8 mouse cellular contexts compared by ENCODE assay signal in genomic region chr19:25505360-25506196, GRCm38 (mm10). TPM values are rescaled to one million over a fixed set of nuclear protein-coding genes. Genes with fewer than 3 reads are reported as not detected.
A peak's percentile ranks its signal among the peaks of the same experiment; 100 is the strongest.
DNase-seq lines count a peak whose midpoint lies in the region; ATAC-seq lines count a peak whose summit lies in the region.

Dmrt1 (plus strand) TSS chr19:25505618.

- H3K4me2 ChIP-seq in heart, embryonic 14.5 days (ENCODE audit: low read length): peak within 1 kb of the TSS; percentile 67
- H3K4me2 ChIP-seq in hindbrain, embryonic 12.5 days (replicated peaks): peak within 1 kb of the TSS; percentile 37
- peak within 1 kb of the TSS; percentile 39 for H3K4me2 ChIP-seq in midbrain, embryonic 11.5 days

- intact Hi-C loops in heart, postnatal 25 days (cut with DNase I): no loop called here

- peaks cover 5 to 15% of the 10 kb centered on the region in 2 experiments; a peak in 2 of 4 replicates for H3K4me1 ChIP-seq in heart, embryonic 14.5 days (ENCODE audit: control insufficient read depth in 2 of 2, insufficient read depth in 2 of 2, low read length in 2 of 2)
- peaks cover 15% of the 10 kb centered on the region for H3K4me1 ChIP-seq in hindbrain, embryonic 12.5 days
- peaks cover 9% of the 10 kb centered on the region; the same call in 1 of the 2 replicates for H3K4me1 ChIP-seq in midbrain, embryonic 11.5 days (ENCODE audit: control insufficient read depth, insufficient read depth, low read length)

- H3K36me3 ChIP-seq in heart, embryonic 14.5 days (ENCODE audit: control insufficient read depth, insufficient read depth, low read length): no peaks in the 10 kb centered on the region
- no peaks in the 10 kb centered on the region for H3K36me3 ChIP-seq in hindbrain, embryonic 12.5 days
- H3K36me3 ChIP-seq in midbrain, embryonic 11.5 days (ENCODE audit: control insufficient read depth, insufficient read depth, low read length): no peaks in the 10 kb centered on the region

- under 1% methylated on average over 64 of the region's 64 CpGs for WGBS in heart, embryonic 14.5 days
- WGBS in hindbrain, embryonic 12.5 days: under 1% methylated on average over 64 of the region's 64 CpGs
- WGBS in midbrain, embryonic 11.5 days: under 1% methylated on average over 64 of the region's 64 CpGs

- no peak for ATAC-seq in heart, embryonic 14.5 days (ENCODE audit: insufficient number of reproducible peaks, insufficient read depth, low FRiP score, low read depth)
- ATAC-seq in hindbrain, embryonic 12.5 days (ENCODE audit: low FRiP score): peak; percentile 38; the same call in 1 of the 2 replicates
- no peak for ATAC-seq in midbrain, embryonic 11.5 days (ENCODE audit: low FRiP score)

- DNase-seq in heart, postnatal 25 days (ENCODE audit: low spot score): no peak
- DNase-seq in embryo, embryonic 10 days (ENCODE audit: low spot score): peak; percentile 39
- peak; percentile 93 for DNase-seq in midbrain, embryonic 11.5 days (ENCODE audit: low spot score, missing footprints)
- DNase-seq in layer of hippocampus, postnatal 14 days (ENCODE audit: low spot score in 2 of 2): no peak
- no peak for DNase-seq in spleen, postnatal 4 days (ENCODE audit: low spot score in 2 of 2)
- no peak for DNase-seq in cerebellum, adult 11 months

- H3K4me3 ChIP-seq in heart, embryonic 14.5 days (ENCODE audit: control insufficient read depth in 1 of 2, insufficient read depth in 1 of 2, low read depth in 1 of 2, low read length in 2 of 2): peak within 1 kb of the TSS; percentile 34 to 35
- H3K4me3 ChIP-seq in hindbrain, embryonic 12.5 days: peak within 1 kb of the TSS; percentile 12
- peak within 1 kb of the TSS; percentile 23 for H3K4me3 ChIP-seq in midbrain, embryonic 11.5 days (ENCODE audit: low read depth, low read length)

- H3K9ac ChIP-seq in heart, embryonic 14.5 days (ENCODE audit: low read length): no peak within 1 kb of the TSS
- H3K9ac ChIP-seq in hindbrain, embryonic 12.5 days: no peak within 1 kb of the TSS
- no peak within 1 kb of the TSS for H3K9ac ChIP-seq in midbrain, embryonic 11.5 days (ENCODE audit: low read length)

- no peak within 1 kb of the TSS for H3K27ac ChIP-seq in heart, embryonic 14.5 days (replicated peaks in 1 of 2; ENCODE audit: control insufficient read depth in 1 of 2, insufficient read depth in 1 of 2, low read depth in 2 of 2, low read length in 2 of 2)
- H3K27ac ChIP-seq in hindbrain, embryonic 12.5 days: no peak within 1 kb of the TSS
- H3K27ac ChIP-seq in midbrain, embryonic 11.5 days (ENCODE audit: low read depth, low read length): no peak within 1 kb of the TSS

- H3K27me3 ChIP-seq in heart, embryonic 14.5 days (ENCODE audit: control insufficient read depth, insufficient read depth, low read length): peaks cover 79% of the 10 kb centered on the region
- H3K27me3 ChIP-seq in hindbrain, embryonic 12.5 days: peaks cover 71% of the 10 kb centered on the region
- H3K27me3 ChIP-seq in midbrain, embryonic 11.5 days (ENCODE audit: control insufficient read depth, insufficient read depth, low read length): peaks cover 51% of the 10 kb centered on the region

- peaks cover 5% of the 10 kb centered on the region; the same call in 1 of the 2 replicates for H3K9me3 ChIP-seq in heart, embryonic 14.5 days (ENCODE audit: control insufficient read depth, low read length)
- no peaks in the 10 kb centered on the region for H3K9me3 ChIP-seq in hindbrain, embryonic 12.5 days (replicated peaks)
- peaks cover 4% of the 10 kb centered on the region; the same call in 1 of the 2 replicates for H3K9me3 ChIP-seq in midbrain, embryonic 11.5 days (ENCODE audit: control insufficient read depth, low read length)

RNA-seq across cellular contexts. Expression of gene Dmrt1, which starts in this region (rescaled TPM):
- not detected in 2 replicates for polyA plus RNA-seq in heart, embryonic 14.5 days (2014; fragmentation: Nextera tagmentation; extraction: Ambion mirVana)
- total RNA-seq in heart, postnatal 25 days (2021): not detected
- not detected in 2 replicates for polyA plus RNA-seq in hindbrain, embryonic 12.5 days (2016; fragmentation: Nextera tagmentation; extraction: Ambion mirVana)
- polyA plus RNA-seq in midbrain, embryonic 11.5 days (2014; fragmentation: Nextera tagmentation; extraction: Ambion mirVana): not detected in 2 replicates
- not detected for total RNA-seq in layer of hippocampus, postnatal 14 days (2021)

Comparison
In these comparisons a context has a peak if more than half of its experiments do, and no peak if none do; other contexts are left out.
1. Peak in ATAC-seq, H3K4me3 ChIP-seq and H3K4me2 ChIP-seq in hindbrain, embryonic 12.5 days; RNA of the gene not detected or under 1 TPM.
2. Peak in DNase-seq, H3K4me3 ChIP-seq and H3K4me2 ChIP-seq in midbrain, embryonic 11.5 days; RNA of the gene not detected or under 1 TPM.